Mouse (Mus musculus): ENCODE measurements around the gene Ercc6l2.
"Not testable (repeated sequence)": the region's sequence is repeated elsewhere in the genome, so short reads cannot be mapped to it uniquely, and the experiment has no call there.

Gene Ercc6l2

GRCm38 (mm10) chr13:63879105-63879863 lies 64.2 kb downstream of the Ercc6l2 start:
- no peak for DNase-seq (ENCODE audit: extremely low spot score, low read depth, low spot score)

- DNase-seq (ENCODE audit: extremely low spot score, low read depth, low spot score): no peak
Observed at GRCm38 (mm10) chr13:63879864-63880141, 64.8 kb downstream of the Ercc6l2 start.

GRCm38 (mm10) chr13:63885532-63885949 lies 70.5 kb downstream of the Ercc6l2 start:
- DNase-seq (ENCODE audit: extremely low spot score, low read depth, low spot score): no peak

- no peak for DNase-seq (ENCODE audit: extremely low spot score, low read depth, low spot score)
Observed at GRCm38 (mm10) chr13:63886429-63887052, 71.5 kb downstream of the Ercc6l2 start.

GRCm38 (mm10) chr13:63900679-63901302 lies 85.8 kb downstream of the Ercc6l2 start:
- no peak for DNase-seq (ENCODE audit: extremely low spot score, low read depth, low spot score)

GRCm38 (mm10) chr13:63901303-63901713 lies 86.3 kb downstream of the Ercc6l2 start:
- DNase-seq (ENCODE audit: extremely low spot score, low read depth, low spot score): no peak

- no peak for DNase-seq (ENCODE audit: extremely low spot score, low read depth, low spot score)
Observed at GRCm38 (mm10) chr13:63901714-63902597, 86.9 kb downstream of the Ercc6l2 start.

GRCm38 (mm10) chr13:63906516-63906915 lies 91.5 kb downstream of the Ercc6l2 start:
- DNase-seq (ENCODE audit: extremely low spot score, low read depth, low spot score): no peak

- no peak for DNase-seq (ENCODE audit: extremely low spot score, low read depth, low spot score)
Observed at GRCm38 (mm10) chr13:63907437-63907836, 92.4 kb downstream of the Ercc6l2 start.

- DNase-seq (ENCODE audit: extremely low spot score, low read depth, low spot score): no peak
Observed at GRCm38 (mm10) chr13:63910141-63910804, 95.2 kb downstream of the Ercc6l2 start.

GRCm38 (mm10) chr13:63911617-63912016 lies 96.6 kb downstream of the Ercc6l2 start:
- DNase-seq (ENCODE audit: extremely low spot score, low read depth, low spot score): no peak

GRCm38 (mm10) chr13:63913136-63913535 lies 98.1 kb downstream of the Ercc6l2 start:
- DNase-seq (ENCODE audit: extremely low spot score, low read depth, low spot score): no peak

GRCm38 (mm10) chr13:63915176-63915575 lies 100.1 kb downstream of the Ercc6l2 start:
- DNase-seq (ENCODE audit: extremely low spot score, low read depth, low spot score): no peak

GRCm38 (mm10) chr13:63915684-63916083 lies 100.6 kb downstream of the Ercc6l2 start:
- DNase-seq (ENCODE audit: extremely low spot score, low read depth, low spot score): no peak

- DNase-seq (ENCODE audit: extremely low spot score, low read depth, low spot score): no peak
Observed at GRCm38 (mm10) chr13:63916568-63916967, 101.5 kb downstream of the Ercc6l2 start.

GRCm38 (mm10) chr13:63917198-63917767 lies 102.2 kb downstream of the Ercc6l2 start:
- DNase-seq (ENCODE audit: extremely low spot score, low read depth, low spot score): no peak

- DNase-seq (ENCODE audit: extremely low spot score, low read depth, low spot score): no peak
Observed at GRCm38 (mm10) chr13:63917776-63918621, 103.0 kb downstream of the Ercc6l2 start.

- DNase-seq (ENCODE audit: extremely low spot score, low read depth, low spot score): no peak
Observed at GRCm38 (mm10) chr13:63918733-63919422, 103.8 kb downstream of the Ercc6l2 start.

GRCm38 (mm10) chr13:63924036-63924435 lies 109.0 kb downstream of the Ercc6l2 start:
- not testable (repeated sequence) for DNase-seq (ENCODE audit: extremely low spot score, low read depth, low spot score)

All from hindlimb bud, embryonic 11.5 days (tissue).